Comparison of ENCODE assay signal across 16 mouse cellular contexts in genomic region chr6:55410119-55410775, GRCm38 (mm10). TPM values are rescaled to one million over a fixed set of nuclear protein-coding genes. Genes with fewer than 3 reads are reported as not detected.
DNase-seq lines count a peak whose midpoint lies in the region; ATAC-seq lines count a peak whose summit lies in the region.
"Had no signal": no experiment of that assay in that cellular context is flagged by ENCODE, and none has a peak within 500 bp of the region (broad histone marks: within the 10 kb centered on the region; RNA-seq: fewer than 3 reads in every experiment).

No protein-coding gene starts in this region.

- no peak overlapping the region for H3K4me2 ChIP-seq in kidney, embryonic 16.5 days (replicated peaks; ENCODE audit: low read depth, low read length)
- H3K4me2 ChIP-seq in hindbrain, embryonic 16.5 days (ENCODE audit: low read length): no peak overlapping the region
- no peak overlapping the region for H3K4me2 ChIP-seq in intestine, embryonic 15.5 days (replicated peaks)
- H3K4me2 ChIP-seq: heart, embryonic 12.5 days; liver, embryonic 13.5 days; stomach, embryonic 15.5 days had no signal

- peaks cover 12% of the 10 kb centered on the region; the same call in 1 of the 2 replicates for H3K4me1 ChIP-seq in kidney, embryonic 16.5 days (ENCODE audit: insufficient read depth, low read length)
- H3K4me1 ChIP-seq in brown adipose tissue, adult 24 weeks (ENCODE audit: control insufficient read depth, insufficient read depth, insufficient read length, low read length): peaks cover 2% of the 10 kb centered on the region; the same call in 1 of the 2 replicates
- peaks cover 4% of the 10 kb centered on the region for H3K4me1 ChIP-seq in hindbrain, embryonic 16.5 days (ENCODE audit: control insufficient read depth, insufficient read depth, low read depth, low read length)
- 0 out of 2 replicates have a peak, but pooled peaks cover 2% of the 10 kb centered on the region for H3K4me1 ChIP-seq in intestine, embryonic 15.5 days (replicated peaks)
- H3K4me1 ChIP-seq: liver, embryonic 13.5 days had no signal

- ATAC-seq in frontal cortex, adult (ENCODE audit: low TSS enrichment): 0 out of 2 replicates have a peak, but pooled peaks have one; percentile 36
- ATAC-seq in kidney, embryonic 16.5 days (ENCODE audit: low FRiP score, low TSS enrichment): peak; percentile 73; the same call in 1 of the 2 replicates
- 0 out of 2 replicates have a peak, but pooled peaks have one; percentile 28 for ATAC-seq in hindbrain, embryonic 16.5 days
- no peak for ATAC-seq in intestine, embryonic 15.5 days
- ATAC-seq: lung, postnatal 0 days had no signal

- no peaks in the 10 kb centered on the region for H3K9me3 ChIP-seq in kidney, embryonic 16.5 days (ENCODE audit: low read length)
- no peaks in the 10 kb centered on the region for H3K9me3 ChIP-seq in hindbrain, embryonic 16.5 days (ENCODE audit: control insufficient read depth, low read length)
- H3K9me3 ChIP-seq in intestine, embryonic 15.5 days: no peaks in the 10 kb centered on the region
- H3K9me3 ChIP-seq: heart, embryonic 12.5 days; liver, embryonic 13.5 days; stomach, embryonic 15.5 days had no signal

- WGBS in kidney, embryonic 16.5 days: 35% methylated on average over 7 of the region's 7 CpGs
- WGBS in hindbrain, embryonic 16.5 days: 36% methylated on average over 7 of the region's 7 CpGs
- 45% methylated on average over 7 of the region's 7 CpGs for WGBS in intestine, embryonic 15.5 days

- 0 out of 2 replicates have a peak overlapping the region, but pooled peaks have one; percentile 29 for H3K27ac ChIP-seq in kidney, embryonic 16.5 days (ENCODE audit: low read length)
- peak overlapping the region; percentile 29; the same call in 1 of the 2 replicates for H3K27ac ChIP-seq in brown adipose tissue, adult 24 weeks (replicated peaks; ENCODE audit: low read depth, low read length)
- H3K27ac ChIP-seq in hindbrain, embryonic 16.5 days (ENCODE audit: low read depth, low read length): no peak overlapping the region
- no peak overlapping the region for H3K27ac ChIP-seq in intestine, embryonic 15.5 days
- H3K27ac ChIP-seq: liver, embryonic 13.5 days; stomach, embryonic 15.5 days had no signal

- H3K9ac ChIP-seq in kidney, embryonic 16.5 days (replicated peaks; ENCODE audit: low read length): no peak overlapping the region
- H3K9ac ChIP-seq in hindbrain, embryonic 16.5 days (ENCODE audit: low read depth, low read length): no peak overlapping the region
- H3K9ac ChIP-seq in intestine, embryonic 15.5 days: no peak overlapping the region
- H3K9ac ChIP-seq: heart, embryonic 12.5 days; liver, embryonic 13.5 days; stomach, embryonic 15.5 days had no signal

- H3K27me3 ChIP-seq in kidney, embryonic 16.5 days (ENCODE audit: insufficient read depth, low read length): no peaks in the 10 kb centered on the region
- H3K27me3 ChIP-seq in hindbrain, embryonic 16.5 days (replicated peaks; ENCODE audit: control insufficient read depth, insufficient read depth, low read length): no peaks in the 10 kb centered on the region; the same call in 1 of the 2 replicates
- no peaks in the 10 kb centered on the region for H3K27me3 ChIP-seq in intestine, embryonic 15.5 days (replicated peaks)
- H3K27me3 ChIP-seq: stomach, embryonic 15.5 days had no signal

- H3K4me3 ChIP-seq in kidney, embryonic 16.5 days (ENCODE audit: low read length): no peak overlapping the region
- no peak overlapping the region for H3K4me3 ChIP-seq in brown adipose tissue, adult 24 weeks (ENCODE audit: insufficient read depth, low read depth, low read length)
- no peak overlapping the region for H3K4me3 ChIP-seq in hindbrain, embryonic 16.5 days (ENCODE audit: low read length)
- no peak overlapping the region for H3K4me3 ChIP-seq in intestine, embryonic 15.5 days (replicated peaks)
- H3K4me3 ChIP-seq: heart, embryonic 12.5 days; liver, embryonic 13.5 days; stomach, embryonic 15.5 days had no signal

- no peak for DNase-seq in frontal cortex, postnatal 25 days (ENCODE audit: low spot score in 2 of 2)
- no peak for DNase-seq in kidney, adult 18-20 months
- DNase-seq in cerebellum, adult 11 months: no peak
- DNase-seq: cerebellum, adult 9-10 months; embryo, embryonic 11 days; liver, embryonic 13.5 days; right cerebral cortex, postnatal 4 days; thymus, postnatal 36 days had no signal

- no peaks in the 10 kb centered on the region for H3K36me3 ChIP-seq in kidney, embryonic 16.5 days (ENCODE audit: insufficient read depth, low read length)
- no peaks in the 10 kb centered on the region for H3K36me3 ChIP-seq in hindbrain, embryonic 16.5 days (ENCODE audit: control insufficient read depth, insufficient read depth, low read length)
- no peaks in the 10 kb centered on the region for H3K36me3 ChIP-seq in intestine, embryonic 15.5 days
- H3K36me3 ChIP-seq: heart, embryonic 12.5 days; liver, embryonic 13.5 days; stomach, embryonic 15.5 days had no signal

RNA-seq across cellular contexts. Expression of gene Ghrhr, which starts 34.2 kb away (rescaled TPM):
- 0.17 and 0.18 TPM in 2 replicates for polyA plus RNA-seq in kidney, embryonic 16.5 days (2015; fragmentation: Nextera tagmentation; extraction: Ambion mirVana)
- polyA plus RNA-seq in brown adipose tissue, adult 24 weeks (2012; ENCODE audit: insufficient read depth, insufficient read length, missing spikeins): not detected in 2 replicates
- not detected in 2 replicates for polyA plus RNA-seq in hindbrain, embryonic 16.5 days (2015; fragmentation: Nextera tagmentation; extraction: Ambion mirVana)
- polyA plus RNA-seq in intestine, embryonic 15.5 days (2015; fragmentation: Nextera tagmentation; extraction: Ambion mirVana): 0.23 and 0.34 TPM in 2 replicates
- polyA plus RNA-seq: heart, embryonic 12.5 days; stomach, embryonic 15.5 days had no signal

RNA-seq across cellular contexts. Expression of gene Adcyap1r1, which starts 41.5 kb away (rescaled TPM):
- 2.5 and 2.7 TPM in 2 replicates for polyA plus RNA-seq in kidney, embryonic 16.5 days (2015; fragmentation: Nextera tagmentation; extraction: Ambion mirVana)
- polyA plus RNA-seq in brown adipose tissue, adult 24 weeks (2012; ENCODE audit: insufficient read depth, insufficient read length, missing spikeins): 1.5 and 2.4 TPM in 2 replicates
- 67.1 and 74.8 TPM in 2 replicates for polyA plus RNA-seq in hindbrain, embryonic 16.5 days (2015; fragmentation: Nextera tagmentation; extraction: Ambion mirVana)
- 5.2 and 5.4 TPM in 2 replicates for polyA plus RNA-seq in intestine, embryonic 15.5 days (2015; fragmentation: Nextera tagmentation; extraction: Ambion mirVana)

Comparison
In these comparisons a context has a peak if more than half of its experiments do, and no peak if none do; other contexts are left out.
1. H3K27ac ChIP-seq: peak in kidney, embryonic 16.5 days (single experiment) and brown adipose tissue, adult 24 weeks (single experiment); none in hindbrain, embryonic 16.5 days (single experiment) and intestine, embryonic 15.5 days (single experiment).
2. RNA of gene Adcyap1r1, which starts 41.5 kb away (polyA plus RNA-seq): 67.1 to 74.8 TPM in hindbrain, embryonic 16.5 days; 5.2 to 5.4 TPM in intestine, embryonic 15.5 days, 2.5 to 2.7 TPM in kidney, embryonic 16.5 days and 1.5 to 2.4 TPM in brown adipose tissue, adult 24 weeks; every median in the first group is over 10 times any median in the second.